Mouse (Mus musculus) neural tube, embryonic 10.5 days (tissue): ENCODE measurements at regions not wholly inside any gene's neighbourhood (a gene's known extent, or its start where the extent isn't known, plus 50 kb on each side); places are given as distances from the start of the nearest gene placed in this dataset.
A peak's percentile ranks its signal among the peaks of the same experiment; 100 is the strongest.
"Not testable (repeated sequence)": the region's sequence is repeated elsewhere in the genome, so short reads cannot be mapped to it uniquely, and the experiment has no call there.

ENCODE experiments used
- DNase-seq: peaks from one replicate; pipeline ENCODE4 v3.0.0-alpha.2; 2017; ENCODE audit warnings: low spot score; ENCODE audit errors: extremely low spot score

- peak; percentile 15 for DNase-seq
These were observed 186.6 kb downstream of the BC048507 start for GRCm38 (mm10) chr13:68049731-68050130.

GRCm38 (mm10) chr13:68093311-68093710 is 230.2 kb downstream of the BC048507 start:
- not testable (repeated sequence) for DNase-seq

GRCm38 (mm10) chr13:68116786-68117185 is 253.7 kb downstream of the BC048507 start:
- DNase-seq = not testable (repeated sequence)
